Mouse (Mus musculus): ENCODE data around the gene Fam32a.

DNA sequence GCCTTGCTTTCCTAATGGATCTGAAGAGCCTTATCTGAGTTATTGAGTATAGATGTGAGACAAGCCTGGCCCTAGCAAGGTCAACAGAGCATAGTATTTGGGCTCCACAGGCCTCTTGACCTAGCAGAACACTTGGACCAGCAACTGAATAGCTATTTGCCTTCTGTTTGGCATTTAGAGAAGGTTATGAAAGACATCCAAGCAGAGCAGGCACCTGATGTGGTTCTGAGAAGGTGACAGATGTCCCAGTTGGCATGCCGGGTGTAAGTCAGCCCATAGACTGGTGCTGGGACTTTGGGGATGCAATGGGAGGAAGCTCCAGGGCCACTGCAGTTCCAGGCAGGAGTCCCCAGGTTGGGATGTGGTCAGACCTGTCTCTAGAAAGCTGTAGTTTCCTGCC, 22.7 kb downstream of the Fam32a start:
- TF ChIP-seq CTCF (IDR thresholded peaks at IDR 0.05; ENCODE audit: low read depth) (no peak), EP300 (optimal IDR thresholded peaks at IDR 0.05) (no peak)

Data from stomach, postnatal 0 days (tissue).